Mouse (Mus musculus) limb, embryonic 15.5 days (tissue): ENCODE measurements at regions not wholly inside any gene's neighbourhood (a gene's known extent, or its start where the extent isn't known, plus 50 kb on each side); places are given as distances from the start of the nearest gene placed in this dataset.

Source experiments
- ATAC-seq: fragments of 200-750 bp; cut with Nextera tagmentation; 2 replicates; pipeline ENCODE4 v1.8.0; 2017; ENCODE audit warnings: low read depth, moderate TSS enrichment; ENCODE audit not compliant: insufficient number of reproducible peaks, low FRiP score, low TSS enrichment
- H3K27ac ChIP-seq: fragments of 300-500 bp; sonication (generic); 2 replicates; pipeline ENCODE4 v1.5.1; 2015; ENCODE audit warnings: moderate library complexity, mild to moderate bottlenecking, inconsistent platforms
- H3K27me3 ChIP-seq: fragments of 300-500 bp; sonication (generic); 2 replicates; pipeline ENCODE4 v1.6.1; 2015; ENCODE audit warnings: inconsistent platforms
- H3K36me3 ChIP-seq: fragments of 300-500 bp; sonication (generic); 2 replicates; pipeline ENCODE4 v1.6.1; 2015; ENCODE audit warnings: inconsistent platforms
- H3K4me1 ChIP-seq: fragments of 300-500 bp; sonication (generic); 2 replicates; pipeline ENCODE4 v1.6.1; 2015; ENCODE audit warnings: inconsistent platforms
- H3K4me2 ChIP-seq: fragments of 300-500 bp; sonication (generic); 2 replicates; pipeline ENCODE4 v1.6.1; 2015; ENCODE audit warnings: mild to moderate bottlenecking, inconsistent platforms
- H3K4me3 ChIP-seq: fragments of 300-500 bp; sonication (generic); 2 replicates; pipeline ENCODE4 v1.5.1; 2015; ENCODE audit warnings: mild to moderate bottlenecking, inconsistent platforms
- H3K9ac ChIP-seq: fragments of 300-500 bp; sonication (generic); 2 replicates; pipeline ENCODE4 v1.6.1; 2015; ENCODE audit warnings: inconsistent platforms
- H3K9me3 ChIP-seq: fragments of 300-500 bp; sonication (generic); 2 replicates; pipeline ENCODE4 v1.6.1; 2016; ENCODE audit warnings: inconsistent platforms
- WGBS: fragments of 180-500 bp; shearing (Covaris S2); methylation state at CpG from one replicate; pipeline ENCODE4 v1.1.7; 2015; 5-methylcytosine and 5-hydroxymethylcytosine counted together

DNA sequence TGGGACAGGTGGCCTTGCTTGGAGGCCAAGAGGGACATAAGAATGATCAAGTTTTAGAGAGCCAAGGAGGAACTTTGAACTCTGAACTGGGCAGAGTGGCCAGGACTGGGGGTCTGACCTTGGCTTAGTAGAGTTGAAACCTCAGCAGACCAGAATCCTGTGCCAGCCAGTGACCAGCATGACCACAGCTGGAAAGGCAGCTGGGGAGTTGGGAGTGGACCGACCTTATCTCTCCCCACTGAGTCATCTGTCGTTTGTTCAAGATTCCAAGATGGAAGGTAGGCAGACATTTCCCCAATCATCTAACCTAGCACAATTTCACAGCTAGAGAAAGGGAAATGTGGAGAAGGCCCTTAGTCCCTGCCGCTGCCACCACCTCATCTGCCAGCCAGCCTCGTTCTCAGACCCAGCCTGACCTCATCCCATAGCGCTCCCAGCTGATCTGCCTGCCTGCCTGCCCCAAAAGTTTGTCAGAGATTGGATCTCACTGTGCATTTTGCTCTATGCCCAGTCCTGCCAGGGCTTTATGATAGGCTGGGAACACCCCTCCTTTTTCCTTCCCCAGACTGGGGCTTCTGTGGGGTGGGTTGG, 53.1 kb upstream of the Btrc start:
- Histone ChIP-seq H3K9ac (no peak overlapping the region), H3K27ac (no peak overlapping the region), H3K4me1 (peaks cover 5% of the 10 kb centered on the region; the same call in 1 of the 2 replicates), H3K9me3 (no peaks in the 10 kb centered on the region), H3K27me3 (peaks cover 43% of the 10 kb centered on the region), H3K4me2 (peak overlapping the region; percentile 39), H3K4me3 (peak overlapping the region; percentile 18), H3K36me3 (no peaks in the 10 kb centered on the region)
- WGBS: 47% methylated on average over 5 of the region's 5 CpGs
- ATAC-seq: no peak

DNA sequence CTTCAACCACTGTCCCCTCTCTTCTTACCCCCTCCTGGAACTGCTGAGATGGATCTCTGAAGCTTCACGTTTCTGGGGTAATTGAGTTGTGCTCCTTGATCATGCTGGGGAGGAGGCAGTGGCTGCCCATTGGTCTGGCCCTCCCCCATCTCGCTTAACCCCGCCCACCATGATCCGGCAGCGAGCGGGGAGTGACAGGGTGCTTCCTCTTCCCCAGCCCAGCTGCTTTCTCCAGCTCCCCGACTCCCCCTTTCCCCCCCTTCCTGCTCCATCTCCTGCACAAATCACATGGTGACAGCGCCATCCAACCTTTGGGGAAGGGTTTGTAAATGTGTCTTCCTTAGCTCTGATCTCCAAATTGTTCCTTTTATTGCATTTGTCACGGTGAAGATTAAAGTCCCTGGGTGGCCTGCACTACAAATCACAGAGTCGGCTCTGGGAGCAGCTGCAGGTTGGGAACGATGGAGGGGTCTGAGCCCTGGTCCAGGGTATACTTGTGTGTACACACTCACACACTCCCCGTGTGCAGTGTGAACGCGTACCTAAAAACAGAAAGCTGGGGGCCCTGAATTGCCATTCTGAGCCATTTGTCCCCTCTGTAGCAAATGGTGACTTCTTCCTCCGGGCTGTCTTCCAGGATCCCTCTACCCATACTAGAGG, 52.5 kb upstream of the Btrc start:
- H3K27ac ChIP-seq: no peak overlapping the region
- peaks cover 38% of the 10 kb centered on the region for H3K27me3 ChIP-seq
- H3K36me3 ChIP-seq: no peaks in the 10 kb centered on the region
- H3K9me3 ChIP-seq: no peaks in the 10 kb centered on the region
- ATAC-seq: no peak; the same call in 1 of the 2 replicates
- peak overlapping the region; percentile 39 for H3K4me2 ChIP-seq
- peak overlapping the region; percentile 18 for H3K4me3 ChIP-seq
- no peak overlapping the region for H3K9ac ChIP-seq
- WGBS: 11% methylated on average over 15 of the region's 15 CpGs
- peaks cover 5% of the 10 kb centered on the region; the same call in 1 of the 2 replicates for H3K4me1 ChIP-seq

DNA sequence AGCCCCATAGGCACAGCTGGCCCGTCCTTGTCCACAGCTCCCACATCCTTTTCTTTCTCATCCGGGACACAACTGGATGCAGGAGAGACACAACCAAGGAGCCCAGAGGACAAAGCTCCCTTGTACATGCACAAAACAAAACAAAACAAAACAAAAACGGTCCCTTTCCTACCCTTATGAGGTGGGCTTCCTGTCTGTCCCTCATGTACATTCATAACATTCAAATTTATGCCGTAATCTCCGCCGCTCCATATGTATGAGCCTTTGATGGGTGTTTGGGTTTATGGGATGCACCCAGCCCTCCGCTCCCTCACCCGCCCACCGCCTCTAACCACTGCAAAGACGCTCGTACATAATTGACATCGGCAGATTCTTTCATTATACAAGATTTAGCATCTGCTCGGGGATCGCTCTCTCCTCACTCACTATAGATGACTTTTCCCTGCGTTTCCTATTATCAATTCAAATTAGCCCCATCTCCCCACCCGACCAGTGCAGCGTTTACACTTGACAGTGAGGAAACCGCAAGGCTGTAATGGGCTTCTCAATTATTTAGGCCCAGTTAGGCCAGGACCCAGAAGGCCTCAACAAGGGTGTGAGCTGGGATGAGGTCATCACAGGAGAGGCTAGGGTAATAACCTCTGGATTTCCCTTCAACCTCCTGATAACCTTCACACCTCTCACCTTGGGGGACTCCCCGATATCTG, 51.5 kb upstream of the Btrc start:
- Histone ChIP-seq H3K4me1 (peaks cover 5% of the 10 kb centered on the region; the same call in 1 of the 2 replicates), H3K9ac (no peak overlapping the region), H3K36me3 (no peaks in the 10 kb centered on the region), H3K4me3 (no peak overlapping the region), H3K27ac (no peak overlapping the region), H3K9me3 (no peaks in the 10 kb centered on the region), H3K27me3 (peaks cover 30% of the 10 kb centered on the region), H3K4me2 (no peak overlapping the region)
- WGBS: 68% methylated on average over 19 of the region's 19 CpGs
- no peak for ATAC-seq

DNA sequence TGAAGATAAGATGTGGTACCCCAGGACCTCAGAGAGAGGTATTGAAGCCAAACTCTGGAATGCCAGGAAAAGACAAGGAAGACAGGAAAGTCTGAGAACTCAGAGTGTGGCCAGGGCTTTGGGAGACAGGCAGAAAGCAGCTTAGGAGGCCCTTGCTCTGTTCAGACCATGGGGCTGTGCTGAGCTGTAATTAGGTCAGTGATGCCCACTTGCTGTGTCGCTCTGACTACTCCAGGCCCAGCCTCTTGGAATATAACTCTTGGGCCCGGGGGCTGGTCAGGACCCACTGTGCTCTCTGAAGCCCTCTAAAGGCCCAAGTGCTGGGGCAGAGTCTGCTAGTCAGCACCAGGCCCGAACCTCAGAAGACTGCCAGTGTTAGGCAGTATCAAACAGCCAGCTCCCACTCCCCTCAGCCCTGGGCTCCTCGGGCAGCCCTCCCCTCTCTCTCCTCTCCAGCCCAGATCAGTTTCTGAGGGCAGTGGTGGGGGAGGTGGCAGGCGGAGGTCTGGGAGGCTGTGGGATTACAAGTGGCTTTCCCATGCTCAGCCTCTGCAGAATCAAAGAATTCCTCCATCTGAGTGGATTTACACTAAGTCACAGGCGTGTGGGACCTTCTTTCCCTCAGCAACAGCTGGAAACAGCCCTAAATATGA, 50.7 kb upstream of the Btrc start:
- Histone ChIP-seq H3K27me3 (peaks cover 23% of the 10 kb centered on the region; the same call in 1 of the 2 replicates), H3K4me3 (no peak overlapping the region), H3K9me3 (no peaks in the 10 kb centered on the region), H3K9ac (no peak overlapping the region), H3K4me1 (peaks cover 10% of the 10 kb centered on the region), H3K36me3 (no peaks in the 10 kb centered on the region), H3K4me2 (no peak overlapping the region), H3K27ac (no peak overlapping the region)
- ATAC-seq: no peak
- WGBS: 30% methylated on average over 6 of the region's 6 CpGs
